Mouse (Mus musculus): Measurements from ENCODE around the gene Gm20777. TPM values are rescaled to one million over a fixed set of nuclear protein-coding genes. Genes with fewer than 3 reads are reported as not detected.

Gm20777 gene
- polyA plus RNA-seq (2014; fragmentation: Illumina TruSeq; extraction: RNeasy Lipid Tissue Mini Kit (QIAGEN cat#74804); ENCODE audit: low read depth, low replicate concordance): not detected

GRCm38 (mm10) chrY:10752350-10752749, at the start of gene Gm20777:
Gene Gm20777, minus strand, starts transcription at chrY:10752450.

Other genes starting within 250 kb of the Gm20777 start
- not detected for gene Gm20737, start 216.4 kb downstream of the Gm20777 start, polyA plus RNA-seq (2014; fragmentation: Illumina TruSeq; extraction: RNeasy Lipid Tissue Mini Kit (QIAGEN cat#74804); ENCODE audit: low read depth, low replicate concordance)
- not detected for gene Gm21775, start 199.0 kb downstream of the Gm20777 start, polyA plus RNA-seq (2014; fragmentation: Illumina TruSeq; extraction: RNeasy Lipid Tissue Mini Kit (QIAGEN cat#74804); ENCODE audit: low read depth, low replicate concordance)
- gene Gm21900, start 136.1 kb downstream of the Gm20777 start, polyA plus RNA-seq (2014; fragmentation: Illumina TruSeq; extraction: RNeasy Lipid Tissue Mini Kit (QIAGEN cat#74804); ENCODE audit: low read depth, low replicate concordance): not detected